Mouse (Mus musculus) lung, postnatal 36 days (tissue): ENCODE measurements around the gene Etl4.

Source experiments
- DNase-seq: peaks from one replicate; pipeline ENCODE4 v3.0.0; 2022; ENCODE audit warnings: mixed read lengths

Etl4 gene

GRCm38 (mm10) chr2:20722165-20722991, 812.8 kb downstream of the Etl4 start:
- peak; percentile 28 for DNase-seq

DNA sequence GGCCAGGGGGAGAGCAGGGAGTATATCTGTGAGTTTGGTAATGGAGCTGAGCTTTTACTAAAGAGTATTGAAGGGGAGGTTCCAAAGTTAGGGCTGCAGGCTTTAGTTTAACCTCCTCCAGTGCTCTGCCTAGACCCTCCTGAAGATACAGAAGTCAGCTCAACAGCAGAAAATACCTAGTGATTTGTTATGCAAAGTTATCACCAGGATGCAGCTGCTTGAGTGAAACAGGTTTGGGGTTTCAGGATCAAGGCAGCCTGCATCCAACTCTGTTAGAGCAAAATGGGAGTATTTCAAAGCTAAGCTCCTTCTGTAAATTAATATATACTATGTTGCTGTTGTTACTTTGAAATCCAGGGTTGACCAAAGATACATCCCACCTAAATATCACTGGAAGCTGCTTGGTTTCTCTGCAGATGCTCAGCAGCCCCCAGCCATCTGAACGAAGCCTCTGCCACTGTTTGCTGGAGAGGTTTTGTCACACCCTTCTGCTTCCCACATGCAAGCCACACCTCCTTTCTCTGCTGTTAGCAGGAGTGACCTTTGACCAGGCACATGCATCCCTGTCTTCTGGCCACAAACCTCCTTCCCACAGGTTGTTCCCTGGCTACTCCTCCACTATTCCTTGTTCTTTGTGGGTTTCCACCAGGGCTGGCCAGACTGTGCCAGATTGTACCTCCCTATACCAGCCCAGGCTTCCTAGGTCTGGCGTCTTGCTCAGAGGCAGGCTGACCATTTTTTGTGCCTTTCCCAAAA, 814.6 kb downstream of the Etl4 start:
- DNase-seq = no peak

DNA sequence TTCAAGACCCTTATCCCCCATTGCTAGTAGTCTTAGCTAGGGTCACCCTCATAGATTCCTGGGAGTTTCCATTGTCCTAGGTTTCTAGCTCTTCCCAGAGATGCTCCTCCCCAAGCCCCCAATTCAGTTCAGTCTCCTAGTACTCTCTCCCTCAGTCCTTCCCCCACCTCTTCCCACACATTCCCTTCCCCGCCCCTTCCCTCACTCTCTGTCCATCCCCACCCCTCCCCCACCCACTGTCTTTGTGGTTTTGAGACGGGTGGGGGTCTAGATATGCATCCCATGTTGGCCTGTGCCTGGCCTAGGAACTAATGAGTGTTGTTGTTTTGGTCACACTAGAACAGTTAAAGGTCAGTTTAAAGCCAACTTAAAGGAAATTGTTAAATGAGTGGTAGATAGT, 817.4 kb downstream of the Etl4 start:
- no peak for DNase-seq

GRCm38 (mm10) chr2:20727752-20728438, 818.3 kb downstream of the Etl4 start:
- DNase-seq = no peak

DNA sequence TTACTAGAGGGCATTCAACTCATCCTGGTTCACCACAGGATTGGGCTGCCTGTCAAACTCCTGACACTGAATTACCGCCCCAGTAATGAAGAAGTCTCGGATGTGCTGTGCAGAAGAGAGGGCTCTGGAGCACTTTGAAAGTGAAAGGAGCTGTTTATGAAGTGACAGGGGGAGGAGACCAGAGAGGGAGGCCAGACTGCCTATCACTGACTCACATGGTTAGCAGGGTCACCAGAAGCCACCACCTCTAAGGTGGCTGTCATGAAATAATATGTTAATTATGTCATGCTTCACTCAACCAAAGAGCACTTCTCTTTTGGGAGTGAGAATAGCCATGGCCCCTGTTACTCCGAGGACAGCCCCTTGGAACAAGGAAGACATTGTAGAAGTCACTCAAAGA, 825.9 kb downstream of the Etl4 start:
- no peak for DNase-seq

GRCm38 (mm10) chr2:20736324-20737015, 826.9 kb downstream of the Etl4 start:
- DNase-seq = peak; percentile 21

DNA sequence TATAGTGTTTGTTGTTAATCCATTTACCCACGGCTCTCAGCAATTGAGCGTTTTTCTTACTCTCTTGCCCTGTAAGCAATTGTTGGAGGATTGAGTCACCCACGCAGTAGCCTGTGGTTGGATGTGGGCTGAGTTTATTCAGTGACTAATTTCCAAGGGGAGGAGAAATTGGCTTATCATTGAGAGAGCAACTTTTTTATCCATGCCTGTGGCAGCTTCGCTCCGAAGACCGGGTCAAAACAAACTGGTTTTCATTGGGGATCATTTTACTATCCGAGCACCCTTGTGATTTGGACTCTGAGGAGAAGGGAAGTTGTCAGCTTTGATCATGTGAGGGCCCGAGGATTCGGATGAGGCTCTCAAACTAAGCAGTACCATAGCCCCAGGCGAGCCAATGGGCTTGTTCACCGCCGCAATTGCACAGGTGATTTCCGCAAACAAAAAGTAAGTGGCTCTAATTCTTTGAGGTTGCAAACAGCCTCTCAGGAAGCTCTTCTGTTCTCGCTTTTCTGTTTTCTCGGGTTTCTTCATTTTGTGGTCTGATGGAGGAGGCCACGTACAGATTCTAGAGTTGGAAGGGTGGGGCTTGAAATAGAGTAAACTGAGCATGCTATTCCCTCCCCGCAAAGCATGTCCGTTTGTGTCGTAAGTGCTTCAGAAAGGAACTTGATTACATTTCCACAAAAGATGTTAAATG, 827.7 kb downstream of the Etl4 start:
- DNase-seq = peak; percentile 40

GRCm38 (mm10) chr2:20737837-20738236, 828.3 kb downstream of the Etl4 start:
- DNase-seq = no peak

GRCm38 (mm10) chr2:20747723-20748122, 838.1 kb downstream of the Etl4 start:
- DNase-seq = no peak

DNA sequence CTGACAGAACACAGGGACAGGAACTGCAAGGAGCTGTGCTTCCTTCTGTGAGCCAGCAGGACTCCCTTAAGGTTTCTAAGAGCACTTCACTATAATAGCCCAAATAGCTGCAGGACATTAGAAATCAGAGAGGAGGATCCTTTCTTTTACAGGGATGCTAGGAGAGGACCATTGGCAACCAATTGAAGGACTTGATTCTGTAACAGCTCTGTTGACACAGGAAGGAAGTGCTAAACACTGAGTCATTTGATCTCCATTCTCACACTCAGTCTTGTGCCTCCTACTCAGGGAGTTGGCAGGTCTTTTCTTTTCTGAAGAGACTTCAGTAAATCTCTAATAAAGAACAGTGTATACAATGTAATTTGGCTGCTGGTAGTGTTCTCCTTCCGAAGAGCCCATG, 838.9 kb downstream of the Etl4 start:
- DNase-seq = no peak

- DNase-seq = no peak
Observed at GRCm38 (mm10) chr2:20749687-20750086, 840.1 kb downstream of the Etl4 start.

DNA sequence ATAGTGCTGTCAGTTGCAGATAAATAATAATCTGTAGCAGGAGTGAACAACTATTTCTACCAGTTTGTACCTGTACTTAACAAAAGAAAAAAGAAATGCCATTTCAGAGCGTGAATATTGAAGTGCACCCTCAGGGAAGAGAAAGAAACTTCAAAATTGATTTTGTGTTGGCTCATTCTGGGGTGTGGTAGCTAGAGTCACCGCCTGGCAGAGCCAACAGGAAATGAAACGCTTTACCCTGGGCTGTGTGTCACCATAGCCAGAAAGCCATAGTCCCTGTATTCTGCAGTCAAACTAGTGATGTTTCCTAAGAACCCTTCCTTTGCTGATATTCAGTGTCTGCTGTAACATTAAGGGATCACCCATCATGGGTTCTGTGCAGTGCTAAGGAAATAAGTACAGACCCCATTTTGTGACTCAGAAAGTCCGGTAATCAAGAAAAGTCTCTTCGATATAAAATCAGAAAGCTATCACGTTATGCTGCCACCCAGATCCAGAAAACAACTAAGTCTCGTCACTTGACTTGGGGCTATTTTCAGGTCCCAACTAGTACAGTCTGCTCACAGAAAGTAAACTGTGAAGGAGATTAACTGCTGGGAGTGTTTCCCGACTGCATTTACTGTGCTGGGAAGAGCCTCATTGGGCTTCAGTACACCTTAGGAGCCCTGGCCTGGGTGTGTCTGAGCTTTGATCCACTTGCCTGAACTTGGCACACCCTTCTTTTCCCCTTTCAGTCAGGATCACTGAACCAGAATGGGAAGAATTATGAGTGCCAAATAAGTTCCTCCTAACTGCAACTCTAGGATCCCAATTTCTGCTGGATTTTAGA, 843.9 kb downstream of the Etl4 start:
- DNase-seq = peak; percentile 45

DNA sequence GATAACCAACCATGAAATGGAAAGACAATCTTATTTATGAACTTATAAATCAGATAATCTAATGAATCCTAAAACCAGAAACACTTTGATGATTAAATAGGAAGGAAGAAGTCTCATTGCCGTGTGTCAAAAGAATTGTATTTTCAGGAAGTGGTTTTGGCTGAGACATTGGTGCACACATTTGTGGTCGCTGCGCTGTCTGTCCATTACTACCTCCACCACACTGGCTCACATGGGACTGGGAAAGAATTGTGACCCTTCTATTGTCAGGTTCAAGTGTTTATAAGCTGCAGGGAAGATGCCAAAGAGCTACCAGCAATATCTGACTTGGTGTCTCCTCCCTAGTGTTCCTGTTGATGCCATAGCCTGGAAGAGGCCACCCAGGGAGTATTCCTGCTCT, 847.4 kb downstream of the Etl4 start:
- DNase-seq = no peak

GRCm38 (mm10) chr2:20759045-20759662, 849.6 kb downstream of the Etl4 start:
- DNase-seq = no peak

GRCm38 (mm10) chr2:20761320-20761719, 851.7 kb downstream of the Etl4 start:
- DNase-seq = no peak

- DNase-seq = no peak
Observed at GRCm38 (mm10) chr2:20761751-20762150, 852.2 kb downstream of the Etl4 start.

GRCm38 (mm10) chr2:20763511-20764212, 854.1 kb downstream of the Etl4 start:
- DNase-seq = no peak

- DNase-seq = no peak
Observed at GRCm38 (mm10) chr2:20764566-20765090, 855.0 kb downstream of the Etl4 start.

DNA sequence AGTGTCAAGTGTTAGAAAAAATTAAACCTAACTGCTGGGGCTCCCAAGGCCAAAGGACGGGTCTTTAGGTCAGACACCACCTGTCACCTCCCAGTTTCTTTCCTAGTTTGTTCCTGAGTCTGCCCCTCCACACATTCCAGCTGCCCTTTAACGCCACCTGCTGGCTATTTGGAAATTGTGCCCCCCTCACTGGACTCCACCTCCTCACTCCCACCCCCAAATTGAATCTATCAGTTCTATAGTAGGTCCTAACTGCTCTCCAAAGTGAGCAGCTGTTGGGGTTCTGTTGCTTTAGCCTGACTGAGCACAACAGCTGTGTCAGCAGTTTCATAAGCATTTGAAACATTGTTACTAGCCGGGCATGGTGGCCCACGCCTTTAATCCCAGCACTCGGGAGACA, 859.1 kb downstream of the Etl4 start:
- peak; percentile 7 for DNase-seq

DNA sequence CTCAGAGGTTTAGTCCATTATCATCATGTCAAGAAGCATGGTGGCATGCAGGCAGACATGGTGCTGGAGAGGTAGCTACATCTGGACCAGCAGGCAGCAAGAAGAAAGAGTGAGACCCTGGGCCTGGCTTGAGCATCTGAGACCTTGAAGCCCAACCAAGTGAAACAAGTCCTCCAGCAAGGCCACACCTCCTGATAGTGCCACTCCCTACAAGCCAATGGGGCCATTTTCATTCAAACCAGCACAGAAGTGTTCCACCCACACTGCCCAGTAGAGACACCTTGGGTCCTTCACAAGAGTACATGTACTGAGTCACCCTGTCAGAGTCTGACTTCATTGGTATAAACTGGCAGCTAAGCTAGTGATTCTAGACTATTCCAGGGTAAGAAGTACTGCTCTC, 860.6 kb downstream of the Etl4 start:
- DNase-seq = no peak
